Mouse (Mus musculus) olfactory bulb, adult 2 months (tissue): Measurements from ENCODE around the gene Chd4.

Experiments used
- CTCF ChIP-seq: fragments of 200-500 bp; IDR thresholded peaks from 2 replicates; pipeline ENCODE4 v1.5.1; 2012; ENCODE audit warnings: low read depth, mild to moderate bottlenecking, low read length, moderate library complexity; ENCODE audit not compliant: insufficient read depth
- POLR2A ChIP-seq: fragments of 200-500 bp; IDR thresholded peaks from 2 replicates; pipeline ENCODE4 v1.6.1; 2012; ENCODE audit warnings: mild to moderate bottlenecking, low read depth, low read length, moderate library complexity; ENCODE audit not compliant: insufficient read depth

- TF ChIP-seq CTCF (0 out of 2 replicates have a peak, but pooled peaks have one; percentile 6), POLR2A (no peak)
These were observed 49.7 kb downstream of the Chd4 start for GRCm38 (mm10) chr6:125145479-125145951.
